In genomic region chr2:29245341-29245779, GRCm38 (mm10) we compare ENCODE assay signal across 9 mouse cellular contexts. TPM values are rescaled to one million over a fixed set of nuclear protein-coding genes. Genes with fewer than 3 reads are reported as not detected.
DNase-seq lines count a peak whose midpoint lies in the region; ATAC-seq and TF ChIP-seq lines count a peak whose summit lies in the region.
"Had no signal": no experiment of that assay in that cellular context is flagged by ENCODE, and none has a peak within 500 bp of the region (broad histone marks: within the 10 kb centered on the region; RNA-seq: fewer than 3 reads in every experiment).

No protein-coding gene starts in this region.

- H3K27me3 ChIP-seq in liver, embryonic 11.5 days (replicated peaks; ENCODE audit: control insufficient read depth, insufficient read depth, low read length) = peaks cover 53% of the 10 kb centered on the region
- peaks cover 59% of the 10 kb centered on the region for H3K27me3 ChIP-seq in heart, postnatal 0 days (ENCODE audit: control insufficient read depth, insufficient read depth, low read length)
- no peaks in the 10 kb centered on the region for H3K27me3 ChIP-seq in splenic B cell, adult 2 months (ENCODE audit: control insufficient read depth, insufficient read depth, low read length, poor library complexity, severe bottlenecking)

- no peak for TF ChIP-seq EP300 in heart, postnatal 0 days (IDR thresholded peaks at IDR 0.05; ENCODE audit: low read depth)

- H3K4me1 ChIP-seq in liver, embryonic 11.5 days (replicated peaks; ENCODE audit: control insufficient read depth, insufficient read depth, low read length) = no peaks in the 10 kb centered on the region; the same call in 1 of the 2 replicates
- peaks cover 3% of the 10 kb centered on the region; the same call in 1 of the 2 replicates for H3K4me1 ChIP-seq in heart, postnatal 0 days (ENCODE audit: control insufficient read depth, insufficient read depth)

- WGBS in liver, embryonic 11.5 days = 24% methylated on average over 10 of the region's 10 CpGs
- WGBS in heart, postnatal 0 days = 30% methylated on average over 10 of the region's 10 CpGs

- peak; percentile 18 for DNase-seq in liver
- no peak for DNase-seq in liver, embryonic 11.5 days (ENCODE audit: low spot score)
- DNase-seq in embryo, embryonic 10.5 days (ENCODE audit: low spot score) = peak; percentile 62
- no peak for DNase-seq in heart, postnatal 0 days (ENCODE audit: low spot score)
- peak; percentile 13 for DNase-seq in lung, postnatal 36 days
- peak; percentile 22 for DNase-seq in splenic B cell, adult 2 months (ENCODE audit: low read depth, low spot score)
- no peak for DNase-seq in right cerebral cortex, postnatal 25 days
- DNase-seq in cerebellum, adult 18-20 months = no peak

- peak; percentile 44 for TF ChIP-seq CTCF in heart, postnatal 0 days (IDR thresholded peaks at IDR 0.05; ENCODE audit: low read depth)

- H3K36me3 ChIP-seq in liver, embryonic 11.5 days (ENCODE audit: control insufficient read depth, insufficient read depth, low read length) = no peaks in the 10 kb centered on the region
- H3K36me3 ChIP-seq in heart, postnatal 0 days (replicated peaks; ENCODE audit: control insufficient read depth, insufficient read depth, low read length) = no peaks in the 10 kb centered on the region
- no peaks in the 10 kb centered on the region for H3K36me3 ChIP-seq in splenic B cell, adult 2 months (ENCODE audit: control insufficient read depth, insufficient read depth, low read length, poor library complexity, severe bottlenecking)
- H3K36me3 ChIP-seq: limb, embryonic 15.5 days had no signal

- H3K4me3 ChIP-seq in liver, embryonic 11.5 days (ENCODE audit: low read depth, low read length) = no peak overlapping the region
- no peak overlapping the region for H3K4me3 ChIP-seq in heart, postnatal 0 days (ENCODE audit: low read depth, low read length)
- H3K4me3 ChIP-seq: limb, embryonic 15.5 days had no signal

- no peak overlapping the region for H3K9ac ChIP-seq in liver, embryonic 11.5 days (ENCODE audit: low read depth, low read length)
- H3K9ac ChIP-seq in heart, postnatal 0 days (replicated peaks; ENCODE audit: low read depth, low read length) = no peak overlapping the region
- H3K9ac ChIP-seq: limb, embryonic 15.5 days had no signal

- ATAC-seq in liver, embryonic 11.5 days (replicated peaks; ENCODE audit: low FRiP score) = no peak
- ATAC-seq in heart, postnatal 0 days (ENCODE audit: insufficient read depth, low read depth) = peak; percentile 41; the same call in 1 of the 2 replicates

- no peak overlapping the region for H3K27ac ChIP-seq in liver, embryonic 11.5 days (ENCODE audit: low read depth, low read length)
- H3K27ac ChIP-seq in heart, postnatal 0 days (ENCODE audit: low read depth) = no peak overlapping the region
- H3K27ac ChIP-seq: limb, embryonic 15.5 days had no signal

- no peaks in the 10 kb centered on the region for H3K9me3 ChIP-seq in liver, embryonic 11.5 days (ENCODE audit: control insufficient read depth, low read length)
- no peaks in the 10 kb centered on the region for H3K9me3 ChIP-seq in heart, postnatal 0 days (replicated peaks; ENCODE audit: control insufficient read depth, low read length)
- H3K9me3 ChIP-seq: limb, embryonic 15.5 days had no signal

- H3K4me2 ChIP-seq in liver, embryonic 11.5 days = no peak overlapping the region
- H3K4me2 ChIP-seq in heart, postnatal 0 days (ENCODE audit: low read depth, low read length) = no peak overlapping the region
- H3K4me2 ChIP-seq: limb, embryonic 15.5 days had no signal

RNA-seq across cellular contexts. Expression of gene Ntng2, which starts 7.4 kb away (rescaled TPM):
- not detected in 2 replicates for polyA plus RNA-seq in liver, embryonic 11.5 days (2014; fragmentation: Nextera tagmentation; extraction: Ambion mirVana)
- total RNA-seq in heart, postnatal 0 days (2014; rRNA removed; ENCODE audit: low replicate concordance) = 0.73 TPM in 1 of 2 replicates, not detected in the other
- polyA plus RNA-seq in heart, postnatal 0 days (2015; fragmentation: Nextera tagmentation; extraction: Ambion mirVana) = 0.12 and 0.29 TPM in 2 replicates

Comparison
In these comparisons a context has a peak if more than half of its experiments do, and no peak if none do; other contexts are left out.
1. DNase-seq: peak in liver (single experiment), embryo, embryonic 10.5 days (single experiment), lung, postnatal 36 days (single experiment) and splenic B cell, adult 2 months (single experiment); none in liver, embryonic 11.5 days (single experiment), heart, postnatal 0 days (single experiment), right cerebral cortex, postnatal 25 days (single experiment) and cerebellum, adult 18-20 months (0 of 2).